Mouse (Mus musculus) bone marrow macrophage, adult 2 months (primary cell): Measurements from ENCODE around the gene Drc1.

Source experiments
- CTCF ChIP-seq: IDR thresholded peaks from 2 replicates; pipeline ENCODE4 v1.5.1; 2012; ENCODE audit warnings: low read depth, mild to moderate bottlenecking, low read length, moderate library complexity
- POLR2A ChIP-seq: IDR thresholded peaks from 2 replicates; pipeline ENCODE4 v1.6.1; 2012; ENCODE audit warnings: mild to moderate bottlenecking, low read depth, low read length, borderline replicate concordance

- TF ChIP-seq CTCF (no peak), POLR2A (no peak)
Observed at GRCm38 (mm10) chr5:30406876-30407275, 125.7 kb downstream of the Drc1 start.
